Mouse (Mus musculus): ENCODE data around the gene Mcub. TPM values are rescaled to one million over a fixed set of nuclear protein-coding genes. Genes with fewer than 3 reads are reported as not detected.

The Mcub gene
- total and polyA plus RNA-seq, 2 experiments = 0.12 TPM; not detected in 1

DNA sequence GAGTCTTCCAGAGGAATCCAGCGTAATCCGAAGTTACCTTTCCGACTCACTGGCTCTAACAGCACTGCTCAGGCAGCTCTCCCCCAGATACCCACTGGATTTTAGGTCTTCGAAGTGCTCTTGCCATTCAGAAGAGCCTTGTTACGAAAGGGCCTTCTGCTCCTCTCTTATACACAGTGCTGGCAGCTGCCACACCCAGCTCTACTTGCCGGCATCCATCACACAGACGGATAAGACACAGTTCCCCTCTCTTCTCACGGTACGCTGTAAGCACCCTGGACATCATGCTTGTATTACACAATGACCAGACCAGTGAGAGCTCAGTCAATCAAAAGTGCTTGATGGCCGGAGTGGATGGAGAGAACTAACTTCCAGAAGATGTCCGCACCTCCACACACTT, 11.8 kb upstream of the Mcub start:
- no peak overlapping the region for H3K27ac ChIP-seq (replicated peaks; ENCODE audit: insufficient read depth, low read depth, low read length)
- H3K36me3 ChIP-seq (ENCODE audit: control insufficient read depth, insufficient read depth, low read length) = peaks cover 15% of the 10 kb centered on the region
- H3K4me1 ChIP-seq (ENCODE audit: control insufficient read depth, insufficient read depth, low read length) = no peaks in the 10 kb centered on the region
- no peaks in the 10 kb centered on the region for H3K27me3 ChIP-seq (ENCODE audit: control insufficient read depth, insufficient read depth, low read length)
- H3K79me2 ChIP-seq (ENCODE audit: control insufficient read depth, insufficient read depth, low read length) = no peaks in the 10 kb centered on the region
- TF ChIP-seq POLR2A (IDR thresholded peaks at IDR 0.05; ENCODE audit: extremely low read depth, insufficient read depth, low read length) (no peak), CTCF (IDR thresholded peaks at IDR 0.05; ENCODE audit: low read depth, low read length) (no peak)
- H3K9ac ChIP-seq (ENCODE audit: low read depth, low read length) = no peak overlapping the region
- 91% methylated on average over 11 of the region's 11 CpGs for WGBS
- DNase-seq (ENCODE audit: extremely low read depth, low read depth, low spot score) = no peak
- no peak overlapping the region for H3K4me3 ChIP-seq (ENCODE audit: insufficient read depth, low read depth, low read length)

DNA sequence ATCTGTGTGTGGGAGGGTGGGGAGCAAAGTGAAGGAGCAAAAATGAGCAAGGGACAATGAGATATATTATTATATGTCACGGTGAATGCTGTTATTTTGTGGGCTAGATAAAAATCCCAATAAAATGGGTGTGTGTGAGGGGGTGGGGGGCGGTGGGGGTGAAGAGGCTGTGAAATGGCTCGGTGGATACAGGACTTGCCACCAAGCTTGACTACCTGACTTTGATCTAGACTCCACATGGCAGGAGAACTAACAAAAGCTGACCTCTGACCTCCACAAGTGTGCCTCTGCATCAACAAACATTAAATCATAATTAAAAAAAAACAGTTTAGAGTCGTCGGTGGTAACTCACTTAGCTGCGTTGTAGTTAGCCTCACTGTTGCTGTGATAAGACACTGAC, 9.5 kb upstream of the Mcub start:
- no peak for DNase-seq (ENCODE audit: extremely low read depth, low read depth, low spot score)
- 33% methylated on average over 6 of the region's 6 CpGs for WGBS
- no peaks in the 10 kb centered on the region for H3K4me1 ChIP-seq (ENCODE audit: control insufficient read depth, insufficient read depth, low read length)
- no peaks in the 10 kb centered on the region for H3K79me2 ChIP-seq (ENCODE audit: control insufficient read depth, insufficient read depth, low read length)
- H3K27me3 ChIP-seq (ENCODE audit: control insufficient read depth, insufficient read depth, low read length) = no peaks in the 10 kb centered on the region
- no peak overlapping the region for H3K4me3 ChIP-seq (ENCODE audit: insufficient read depth, low read depth, low read length)
- peaks cover 9% of the 10 kb centered on the region; the same call in 1 of the 2 replicates for H3K36me3 ChIP-seq (ENCODE audit: control insufficient read depth, insufficient read depth, low read length)
- no peak overlapping the region for H3K27ac ChIP-seq (replicated peaks; ENCODE audit: insufficient read depth, low read depth, low read length)
- no peak overlapping the region for H3K9ac ChIP-seq (ENCODE audit: low read depth, low read length)
- TF ChIP-seq CTCF (IDR thresholded peaks at IDR 0.05; ENCODE audit: low read depth, low read length) = no peak
- no peak for TF ChIP-seq POLR2A (IDR thresholded peaks at IDR 0.05; ENCODE audit: extremely low read depth, insufficient read depth, low read length)

DNA sequence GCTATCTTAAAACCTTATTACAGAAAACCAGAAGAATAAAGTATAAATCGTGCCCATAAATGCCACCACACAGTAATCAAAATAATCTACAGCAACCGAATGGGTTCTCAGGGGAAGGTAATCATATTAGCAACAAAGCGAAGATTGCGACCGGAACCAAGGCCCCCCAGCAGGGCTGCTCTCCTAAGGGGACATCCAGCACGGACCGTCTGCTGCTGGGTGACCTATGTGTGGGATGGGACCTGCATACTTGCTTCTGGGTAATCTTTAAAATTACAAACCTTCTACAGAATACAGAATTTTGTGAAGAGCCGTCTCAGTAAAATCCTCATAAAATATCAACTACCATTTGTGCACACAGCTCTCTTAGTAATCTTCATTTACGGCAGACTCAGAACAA, 8.7 kb upstream of the Mcub start:
- Histone ChIP-seq H3K27me3 (ENCODE audit: control insufficient read depth, insufficient read depth, low read length) (no peaks in the 10 kb centered on the region), H3K4me1 (ENCODE audit: control insufficient read depth, insufficient read depth, low read length) (no peaks in the 10 kb centered on the region), H3K9ac (ENCODE audit: low read depth, low read length) (no peak overlapping the region), H3K27ac (replicated peaks; ENCODE audit: insufficient read depth, low read depth, low read length) (no peak overlapping the region), H3K36me3 (ENCODE audit: control insufficient read depth, insufficient read depth, low read length) (peaks cover 5% of the 10 kb centered on the region; the same call in 1 of the 2 replicates), H3K79me2 (ENCODE audit: control insufficient read depth, insufficient read depth, low read length) (no peaks in the 10 kb centered on the region), H3K4me3 (ENCODE audit: insufficient read depth, low read depth, low read length) (no peak overlapping the region)
- TF ChIP-seq POLR2A (IDR thresholded peaks at IDR 0.05; ENCODE audit: extremely low read depth, insufficient read depth, low read length) = no peak
- DNase-seq (ENCODE audit: extremely low read depth, low read depth, low spot score) = no peak
- WGBS = 96% methylated on average over 9 of the region's 9 CpGs

DNA sequence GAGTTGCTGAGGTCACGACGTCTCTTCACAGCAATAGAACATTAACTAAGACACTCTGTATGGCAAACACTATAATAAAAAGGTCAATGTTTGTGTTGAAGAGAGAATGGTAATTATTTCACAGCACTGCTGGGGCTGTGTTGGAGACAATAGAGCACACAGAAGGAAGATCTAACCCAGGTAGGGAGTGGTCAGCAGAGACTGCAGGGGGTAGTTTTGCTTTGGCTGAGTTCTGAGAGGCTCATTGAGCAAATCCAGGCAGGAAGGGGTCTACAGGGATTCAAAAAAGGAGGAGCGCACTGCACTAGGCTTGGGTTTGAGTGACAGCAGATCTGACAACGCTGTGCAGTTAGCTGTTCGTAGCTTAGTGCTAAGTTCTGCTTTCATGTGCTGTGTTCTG, 6.3 kb upstream of the Mcub start:
- H3K79me2 ChIP-seq (ENCODE audit: control insufficient read depth, insufficient read depth, low read length) = no peaks in the 10 kb centered on the region
- no peak overlapping the region for H3K4me3 ChIP-seq (ENCODE audit: insufficient read depth, low read depth, low read length)
- TF ChIP-seq POLR2A (IDR thresholded peaks at IDR 0.05; ENCODE audit: extremely low read depth, insufficient read depth, low read length) (no peak), CTCF (IDR thresholded peaks at IDR 0.05; ENCODE audit: low read depth, low read length) (no peak)
- H3K36me3 ChIP-seq (ENCODE audit: control insufficient read depth, insufficient read depth, low read length) = no peaks in the 10 kb centered on the region
- H3K4me1 ChIP-seq (ENCODE audit: control insufficient read depth, insufficient read depth, low read length) = no peaks in the 10 kb centered on the region
- no peak overlapping the region for H3K27ac ChIP-seq (replicated peaks; ENCODE audit: insufficient read depth, low read depth, low read length)
- no peaks in the 10 kb centered on the region for H3K27me3 ChIP-seq (ENCODE audit: control insufficient read depth, insufficient read depth, low read length)
- 90% methylated on average over 5 of the region's 5 CpGs for WGBS
- DNase-seq (ENCODE audit: extremely low read depth, low read depth, low spot score) = no peak
- no peak overlapping the region for H3K9ac ChIP-seq (ENCODE audit: low read depth, low read length)

DNA sequence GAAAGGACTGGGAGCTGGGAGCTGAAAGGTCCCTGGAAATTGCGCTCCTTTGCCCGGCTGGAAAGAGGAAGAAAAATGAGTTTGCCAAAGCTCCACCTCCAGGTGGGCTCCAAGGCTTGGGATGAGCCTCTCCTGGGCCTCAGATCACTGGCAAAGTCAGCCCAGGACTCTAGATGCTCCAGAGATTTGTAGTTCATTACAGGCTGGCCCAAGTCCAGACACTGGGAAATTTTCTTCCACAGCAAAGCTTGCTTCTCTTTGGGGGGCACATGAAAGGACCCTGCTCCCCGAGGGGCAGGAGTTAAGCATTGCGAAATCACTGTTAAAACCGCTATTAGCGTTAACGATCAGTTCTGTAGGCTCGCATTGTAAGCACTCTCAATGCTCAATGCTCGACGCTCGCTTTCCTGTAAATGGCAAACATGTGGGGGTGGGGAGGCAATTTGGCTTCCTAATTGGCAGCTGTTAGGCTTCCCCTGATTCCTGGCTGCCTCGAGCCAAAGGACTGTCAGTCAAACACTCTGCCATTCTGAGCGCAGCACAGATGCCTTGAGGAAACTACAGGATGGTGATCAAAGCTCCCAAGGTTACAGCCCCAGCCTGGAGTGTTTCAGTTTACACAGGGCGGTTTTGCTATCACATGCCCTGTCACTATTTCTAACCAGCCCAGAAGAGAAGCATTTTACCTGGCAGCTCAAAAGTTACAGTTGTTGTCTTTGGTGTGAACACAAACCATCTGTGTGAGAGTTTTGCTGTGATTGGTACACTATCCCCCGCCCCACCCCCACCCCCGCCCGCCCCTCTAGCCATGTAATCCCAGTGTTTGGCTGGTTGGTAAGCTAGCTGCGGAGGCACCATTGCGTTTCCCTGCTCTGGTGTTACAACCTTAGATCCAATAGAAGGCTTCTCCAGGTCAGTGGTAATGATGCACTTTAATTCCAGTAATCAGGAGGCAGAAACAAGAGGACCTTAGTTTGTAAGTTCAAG, 816 bp upstream of the Mcub start:
- H3K4me1 ChIP-seq (ENCODE audit: control insufficient read depth, insufficient read depth, low read length) = peaks cover 4% of the 10 kb centered on the region; the same call in 1 of the 2 replicates
- H3K27me3 ChIP-seq (ENCODE audit: control insufficient read depth, insufficient read depth, low read length) = peaks cover 10% of the 10 kb centered on the region
- no peak overlapping the region for H3K4me3 ChIP-seq (ENCODE audit: insufficient read depth, low read depth, low read length)
- H3K9ac ChIP-seq (ENCODE audit: low read depth, low read length) = no peak overlapping the region
- peak; percentile 25 for DNase-seq (ENCODE audit: extremely low read depth, low read depth, low spot score)
- WGBS = 12% methylated on average over 19 of the region's 19 CpGs
- no peak overlapping the region for H3K27ac ChIP-seq (replicated peaks; ENCODE audit: insufficient read depth, low read depth, low read length)
- H3K79me2 ChIP-seq (ENCODE audit: control insufficient read depth, insufficient read depth, low read length) = no peaks in the 10 kb centered on the region
- no peaks in the 10 kb centered on the region for H3K36me3 ChIP-seq (ENCODE audit: control insufficient read depth, insufficient read depth, low read length)
- TF ChIP-seq CTCF (IDR thresholded peaks at IDR 0.05; ENCODE audit: low read depth, low read length) (no peak), POLR2A (IDR thresholded peaks at IDR 0.05; ENCODE audit: extremely low read depth, insufficient read depth, low read length) (no peak)

DNA sequence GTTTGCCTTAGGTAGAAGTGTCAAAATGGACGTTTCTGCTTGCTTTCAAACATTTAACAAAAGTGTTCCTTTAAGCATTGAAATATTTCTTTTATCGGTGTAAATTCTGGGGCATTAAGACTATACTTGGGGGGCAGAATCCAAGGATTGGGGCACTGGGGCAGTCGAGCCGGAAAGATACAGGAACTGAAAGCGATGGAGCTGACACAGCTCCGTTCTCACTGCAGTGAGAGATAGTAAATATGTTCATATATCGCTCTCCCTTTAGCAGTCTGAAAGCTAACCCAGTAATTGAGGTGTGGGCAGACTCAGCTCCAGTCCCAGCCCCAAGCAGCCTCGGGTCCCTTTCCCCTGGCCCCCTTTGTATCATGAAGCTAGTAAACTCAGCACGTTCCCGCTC, 975 bp downstream of the Mcub start:
- H3K4me3 ChIP-seq (ENCODE audit: insufficient read depth, low read depth, low read length) = no peak overlapping the region
- H3K79me2 ChIP-seq (ENCODE audit: control insufficient read depth, insufficient read depth, low read length) = no peaks in the 10 kb centered on the region
- peaks cover 10% of the 10 kb centered on the region for H3K27me3 ChIP-seq (ENCODE audit: control insufficient read depth, insufficient read depth, low read length)
- DNase-seq (ENCODE audit: extremely low read depth, low read depth, low spot score) = no peak
- 47% methylated on average over 10 of the region's 10 CpGs for WGBS
- H3K27ac ChIP-seq (replicated peaks; ENCODE audit: insufficient read depth, low read depth, low read length) = no peak overlapping the region
- H3K4me1 ChIP-seq (ENCODE audit: control insufficient read depth, insufficient read depth, low read length) = peaks cover 4% of the 10 kb centered on the region; the same call in 1 of the 2 replicates
- TF ChIP-seq CTCF (IDR thresholded peaks at IDR 0.05; ENCODE audit: low read depth, low read length) = no peak
- TF ChIP-seq POLR2A (IDR thresholded peaks at IDR 0.05; ENCODE audit: extremely low read depth, insufficient read depth, low read length) = no peak
- H3K36me3 ChIP-seq (ENCODE audit: control insufficient read depth, insufficient read depth, low read length) = no peaks in the 10 kb centered on the region
- H3K9ac ChIP-seq (ENCODE audit: low read depth, low read length) = no peak overlapping the region

All from liver, adult 2 months (tissue).